Mouse (Mus musculus) heart, adult 2 months (tissue): Measurements from ENCODE around the gene Tspo.

Experiments used
- CTCF ChIP-seq: fragments of 200-600 bp; IDR thresholded peaks from 2 replicates; pipeline ENCODE4 v1.8.1; 2022; ENCODE audit warnings: antibody characterized with exemption, mild to moderate bottlenecking, moderate library complexity
- EP300 ChIP-seq: fragments of 200-500 bp; IDR thresholded peaks from 2 replicates; pipeline ENCODE4 v1.6.1; 2011; ENCODE audit warnings: low read depth, low read length, control low read depth; ENCODE audit not compliant: insufficient read depth
- POLR2A ChIP-seq: fragments of 200-500 bp; IDR thresholded peaks from 2 replicates; pipeline ENCODE4 v1.6.1; 2011; ENCODE audit warnings: mild to moderate bottlenecking, low read depth, low read length, control low read depth; ENCODE audit not compliant: insufficient read depth

DNA sequence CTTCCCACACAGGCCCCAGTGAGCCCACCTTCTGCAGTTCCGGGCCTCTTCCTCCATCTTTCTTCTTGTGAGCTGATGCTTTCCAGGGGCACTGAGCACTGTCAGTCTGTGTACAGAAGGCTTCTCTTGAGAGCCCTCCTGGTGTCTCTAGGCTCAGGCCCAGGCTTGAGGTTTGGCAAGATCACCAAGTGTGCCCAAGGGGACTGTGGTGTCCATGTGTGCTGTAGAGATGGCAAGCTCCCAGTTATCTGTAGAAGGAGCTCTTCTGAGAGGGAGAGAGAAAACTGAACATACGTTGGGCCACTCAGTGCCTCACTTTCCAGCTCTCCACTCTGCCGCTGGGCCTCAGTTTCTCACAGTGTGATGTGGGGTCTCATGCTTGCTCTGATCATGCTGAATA, 4.3 kb downstream of the Tspo start:
- TF ChIP-seq CTCF (no peak), POLR2A (no peak), EP300 (no peak)
